Mouse (Mus musculus) liver, adult 2 months (tissue): ENCODE results near the gene Rab44. TPM values are rescaled to one million over a fixed set of nuclear protein-coding genes. Genes with fewer than 3 reads are reported as not detected.
A peak's percentile ranks its signal among the peaks of the same experiment; 100 is the strongest.

Experiments
- DNase-seq: peaks from one replicate; pipeline ENCODE4 v3.0.0-alpha.2; 2011; ENCODE audit warnings: low read depth, low spot score; ENCODE audit errors: extremely low read depth
- H3K27ac ChIP-seq: fragments of 200-500 bp; replicated peaks from 2 replicates; pipeline ENCODE4 v1.5.1; 2012; ENCODE audit warnings: low read depth, mild to moderate bottlenecking, control low read depth, inconsistent platforms, low read length; ENCODE audit not compliant: insufficient read depth
- H3K27me3 ChIP-seq: fragments of 200-500 bp; 2 replicates; pipeline ENCODE4 v1.6.1; 2012; ENCODE audit warnings: mild to moderate bottlenecking, moderate library complexity, low read length, inconsistent platforms; ENCODE audit not compliant: control insufficient read depth, insufficient read depth
- H3K36me3 ChIP-seq: fragments of 200-500 bp; 2 replicates; pipeline ENCODE4 v1.6.1; 2012; ENCODE audit warnings: low read length, inconsistent platforms; ENCODE audit not compliant: control insufficient read depth, insufficient read depth
- H3K4me1 ChIP-seq: fragments of 200-500 bp; 2 replicates; pipeline ENCODE4 v1.6.1; 2011; ENCODE audit warnings: low read length; ENCODE audit not compliant: control insufficient read depth, insufficient read depth
- H3K4me3 ChIP-seq: fragments of 200-500 bp; 2 replicates; pipeline ENCODE4 v1.5.1; 2011; ENCODE audit warnings: low read depth, mild to moderate bottlenecking, control low read depth, low read length, moderate library complexity; ENCODE audit not compliant: insufficient read depth
- H3K79me2 ChIP-seq: fragments of 200-500 bp; 2 replicates; pipeline ENCODE4 v1.6.1; 2012; ENCODE audit warnings: inconsistent platforms, mild to moderate bottlenecking, low read length, moderate library complexity; ENCODE audit not compliant: control insufficient read depth, insufficient read depth
- H3K9ac ChIP-seq: fragments of 200-500 bp; 2 replicates; pipeline ENCODE4 v1.6.1; 2012; ENCODE audit warnings: low read depth, mild to moderate bottlenecking, control low read depth, inconsistent platforms, low read length
- CTCF ChIP-seq: fragments of 200-500 bp; IDR thresholded peaks from 2 replicates; pipeline ENCODE4 v1.5.1; 2011; ENCODE audit warnings: low read depth, low read length, control low read depth
- POLR2A ChIP-seq: fragments of 200-500 bp; IDR thresholded peaks from 2 replicates; pipeline ENCODE4 v1.6.1; 2011; ENCODE audit warnings: low read length, control low read depth; ENCODE audit not compliant: insufficient read depth; ENCODE audit errors: extremely low read depth
- WGBS: fragments of 180-500 bp; shearing (Covaris S2); methylation state at CpG from one replicate; pipeline ENCODE4 v1.1.7; 2018; 5-methylcytosine and 5-hydroxymethylcytosine counted together
- polyA plus RNA-seq: library from polyadenylated mRNA; depleted of rRNA; stranded (reverse); fragments of >200 nt; gene quantifications from 2 replicates; pipeline ENCODE4 v1.2.3, GENCODE M21; 2012
- total RNA-seq: library from RNA; depleted of rRNA; stranded (reverse); fragments of >200 nt; gene quantifications from 2 replicates; pipeline ENCODE4 v1.2.3, GENCODE M21; 2014

The Rab44 gene
- total and polyA plus RNA-seq, 2 experiments = 0.15 TPM; not detected in 1

DNA sequence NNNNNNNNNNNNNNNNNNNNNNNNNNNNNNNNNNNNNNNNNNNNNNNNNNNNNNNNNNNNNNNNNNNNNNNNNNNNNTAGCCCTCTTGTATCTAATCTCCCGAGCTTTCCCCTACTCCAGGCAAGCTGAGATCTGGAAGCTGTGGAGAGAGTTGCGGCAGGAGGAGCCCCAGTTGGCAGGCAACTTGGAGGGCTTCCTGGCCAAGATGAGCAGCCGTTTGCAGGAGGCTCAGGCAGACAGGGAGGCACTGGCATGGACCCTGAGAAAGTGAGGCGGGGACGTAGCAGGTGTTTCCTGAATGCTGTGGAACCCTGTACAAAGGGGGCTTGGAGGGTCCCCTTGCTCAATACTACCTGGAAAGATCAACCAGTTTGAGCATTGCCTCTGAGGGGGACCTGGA, 21.1 kb downstream of the Rab44 start:
- WGBS = 68% methylated on average over 5 of the region's 5 CpGs
- Histone ChIP-seq H3K27ac (no peak overlapping the region), H3K36me3 (no peaks in the 10 kb centered on the region), H3K4me1 (peaks cover 6% of the 10 kb centered on the region), H3K27me3 (no peaks in the 10 kb centered on the region), H3K4me3 (no peak overlapping the region), H3K79me2 (no peaks in the 10 kb centered on the region), H3K9ac (no peak overlapping the region)
- no peak for DNase-seq
- TF ChIP-seq CTCF = no peak
- TF ChIP-seq POLR2A = no peak

DNA sequence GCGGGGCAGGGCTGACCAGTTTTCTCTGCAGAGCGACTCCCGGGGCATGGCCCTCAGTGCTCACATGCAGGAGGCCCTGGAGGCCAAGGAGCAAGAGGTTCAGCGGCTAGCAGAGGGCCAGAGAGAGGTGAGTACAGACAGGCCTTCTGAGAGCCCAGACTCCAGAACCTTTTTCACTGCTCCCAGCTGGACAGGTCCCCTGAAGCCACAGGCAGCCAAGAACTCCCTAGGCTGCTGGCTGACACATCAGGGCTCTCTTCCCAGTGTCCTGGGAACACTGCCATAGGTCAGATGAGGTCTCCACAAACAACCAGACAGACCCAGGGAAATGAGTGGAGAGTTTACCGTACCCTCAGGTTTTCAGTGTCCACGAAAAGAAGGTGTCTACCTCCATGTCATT, 22.3 kb downstream of the Rab44 start:
- H3K4me1 ChIP-seq = peaks cover 6% of the 10 kb centered on the region
- H3K79me2 ChIP-seq = no peaks in the 10 kb centered on the region
- H3K27ac ChIP-seq = no peak overlapping the region
- no peak overlapping the region for H3K9ac ChIP-seq
- no peaks in the 10 kb centered on the region for H3K36me3 ChIP-seq
- DNase-seq = peak; percentile 95
- WGBS = 29% methylated on average over 6 of the region's 6 CpGs
- H3K27me3 ChIP-seq = no peaks in the 10 kb centered on the region
- TF ChIP-seq CTCF (no peak), POLR2A (no peak)
- no peak overlapping the region for H3K4me3 ChIP-seq

DNA sequence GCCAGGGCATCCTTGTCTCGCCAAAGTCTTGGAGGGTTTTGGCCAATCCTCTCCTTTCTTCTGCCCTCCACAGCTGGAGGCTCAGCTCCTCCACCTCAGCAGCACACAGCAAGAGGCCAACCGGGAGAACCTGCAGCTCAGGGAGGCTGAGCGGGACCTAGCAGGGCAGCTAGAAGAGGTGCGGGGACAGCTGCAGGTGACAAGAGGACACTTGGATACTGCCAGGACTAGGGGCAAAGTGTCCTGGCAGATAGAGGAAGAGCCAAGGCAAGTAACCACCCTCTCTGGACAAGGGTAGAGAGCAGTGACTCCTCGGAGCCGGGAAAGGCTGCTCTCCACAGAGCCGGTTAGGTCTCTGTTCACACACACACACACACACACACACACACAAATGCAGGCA, 24.0 kb downstream of the Rab44 start:
- peak; percentile 53 for DNase-seq
- Histone ChIP-seq H3K36me3 (no peaks in the 10 kb centered on the region), H3K9ac (no peak overlapping the region), H3K27me3 (no peaks in the 10 kb centered on the region), H3K79me2 (no peaks in the 10 kb centered on the region), H3K4me1 (peaks cover 6% of the 10 kb centered on the region), H3K27ac (no peak overlapping the region), H3K4me3 (no peak overlapping the region)
- TF ChIP-seq CTCF = no peak
- no peak for TF ChIP-seq POLR2A
- 38% methylated on average over 7 of the region's 7 CpGs for WGBS

DNA sequence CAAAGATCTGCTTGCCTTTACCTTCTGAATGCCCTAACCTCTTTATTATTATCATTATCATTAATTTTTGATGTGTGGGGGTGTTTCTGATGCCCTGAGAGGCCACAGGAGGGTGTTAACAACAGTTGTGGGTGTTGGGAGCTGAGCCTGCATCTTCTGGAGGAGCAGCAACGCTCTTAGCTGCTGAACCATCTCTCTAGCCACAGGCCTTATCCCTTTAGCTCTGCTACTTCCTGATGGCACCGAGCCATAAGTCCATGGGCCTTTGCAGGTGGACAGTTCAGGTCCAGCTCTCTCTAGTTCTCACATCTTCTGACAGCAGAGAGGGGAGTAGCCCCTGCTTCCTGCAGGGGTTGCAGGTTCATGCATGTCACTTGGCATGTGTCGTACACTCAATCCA, 27.6 kb downstream of the Rab44 start:
- Histone ChIP-seq H3K79me2 (no peaks in the 10 kb centered on the region), H3K9ac (no peak overlapping the region), H3K4me1 (peaks cover 3% of the 10 kb centered on the region), H3K27me3 (no peaks in the 10 kb centered on the region), H3K4me3 (no peak overlapping the region), H3K36me3 (no peaks in the 10 kb centered on the region), H3K27ac (no peak overlapping the region)
- WGBS = 46% methylated on average over 3 of the region's 3 CpGs
- TF ChIP-seq CTCF (no peak), POLR2A (no peak)
- DNase-seq = no peak

DNA sequence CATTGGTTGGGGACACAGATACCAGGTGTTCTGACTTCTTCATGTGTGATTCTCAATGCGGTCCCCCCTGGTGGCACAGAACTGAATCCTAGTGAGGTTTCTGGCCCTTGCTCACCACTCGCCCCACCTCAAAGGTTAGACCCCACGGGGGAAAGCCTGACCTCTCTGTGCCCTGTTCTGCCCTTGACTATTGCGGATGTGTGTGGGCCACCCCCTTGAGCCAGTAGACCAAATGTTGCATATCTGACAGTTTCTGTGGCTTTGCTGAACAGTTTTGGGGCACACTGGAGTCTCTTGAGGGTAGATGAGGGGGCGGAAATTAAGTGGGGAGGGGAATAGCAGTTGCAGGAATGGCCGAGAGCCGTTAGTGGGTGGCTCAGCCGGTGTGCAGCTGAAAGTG, 29.3 kb downstream of the Rab44 start:
- Histone ChIP-seq H3K9ac (no peak overlapping the region), H3K4me1 (no peaks in the 10 kb centered on the region), H3K27ac (no peak overlapping the region), H3K36me3 (no peaks in the 10 kb centered on the region), H3K79me2 (no peaks in the 10 kb centered on the region), H3K4me3 (no peak overlapping the region), H3K27me3 (no peaks in the 10 kb centered on the region)
- DNase-seq = no peak
- WGBS = 88% methylated on average over 8 of the region's 8 CpGs
- TF ChIP-seq POLR2A (no peak), CTCF (no peak)

DNA sequence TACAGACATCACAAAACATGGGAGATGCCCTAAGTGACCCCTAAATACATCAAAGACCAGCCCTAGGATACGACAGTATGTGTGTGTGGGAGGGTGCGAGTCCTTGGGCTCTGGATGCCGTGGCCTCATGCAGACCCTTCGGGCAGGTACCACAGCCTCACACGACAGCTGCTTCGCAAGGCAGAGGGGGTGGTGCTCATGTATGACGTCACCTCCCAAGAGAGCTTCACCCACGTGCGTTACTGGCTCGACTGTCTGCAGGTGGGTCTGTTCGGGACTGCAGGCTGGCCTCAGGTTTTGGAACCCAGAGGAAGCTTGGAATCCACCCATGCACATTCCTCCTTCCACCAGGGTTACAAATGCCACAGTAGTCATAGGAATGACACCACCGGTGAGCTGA, 31.2 kb downstream of the Rab44 start:
- Histone ChIP-seq H3K4me1 (no peaks in the 10 kb centered on the region), H3K79me2 (no peaks in the 10 kb centered on the region), H3K9ac (no peak overlapping the region), H3K4me3 (no peak overlapping the region), H3K27ac (no peak overlapping the region), H3K36me3 (no peaks in the 10 kb centered on the region), H3K27me3 (no peaks in the 10 kb centered on the region)
- no peak for DNase-seq
- WGBS = 95% methylated on average over 12 of the region's 12 CpGs
- no peak for TF ChIP-seq POLR2A
- no peak for TF ChIP-seq CTCF
